Mouse (Mus musculus): ENCODE measurements around the gene Capn8.

Gene Capn8

GRCm38 (mm10) chr1:182550761-182551160, 14.0 kb upstream of the Capn8 start:
- DNase-seq (ENCODE audit: extremely low spot score, low spot score): no peak

GRCm38 (mm10) chr1:182553649-182554375, 11.0 kb upstream of the Capn8 start:
- peak; percentile 44 for DNase-seq (ENCODE audit: extremely low spot score, low spot score)

- no peak for DNase-seq (ENCODE audit: extremely low spot score, low spot score)
Measured at GRCm38 (mm10) chr1:182558271-182558670, 6.5 kb upstream of the Capn8 start.

- no peak for DNase-seq (ENCODE audit: extremely low spot score, low spot score)
Measured at GRCm38 (mm10) chr1:182559530-182559929, 5.3 kb upstream of the Capn8 start.

- DNase-seq (ENCODE audit: extremely low spot score, low spot score): peak; percentile 70
Measured at GRCm38 (mm10) chr1:182560390-182561098, 4.3 kb upstream of the Capn8 start.

GRCm38 (mm10) chr1:182561945-182562514, 2.8 kb upstream of the Capn8 start:
- DNase-seq (ENCODE audit: extremely low spot score, low spot score): no peak

DNA sequence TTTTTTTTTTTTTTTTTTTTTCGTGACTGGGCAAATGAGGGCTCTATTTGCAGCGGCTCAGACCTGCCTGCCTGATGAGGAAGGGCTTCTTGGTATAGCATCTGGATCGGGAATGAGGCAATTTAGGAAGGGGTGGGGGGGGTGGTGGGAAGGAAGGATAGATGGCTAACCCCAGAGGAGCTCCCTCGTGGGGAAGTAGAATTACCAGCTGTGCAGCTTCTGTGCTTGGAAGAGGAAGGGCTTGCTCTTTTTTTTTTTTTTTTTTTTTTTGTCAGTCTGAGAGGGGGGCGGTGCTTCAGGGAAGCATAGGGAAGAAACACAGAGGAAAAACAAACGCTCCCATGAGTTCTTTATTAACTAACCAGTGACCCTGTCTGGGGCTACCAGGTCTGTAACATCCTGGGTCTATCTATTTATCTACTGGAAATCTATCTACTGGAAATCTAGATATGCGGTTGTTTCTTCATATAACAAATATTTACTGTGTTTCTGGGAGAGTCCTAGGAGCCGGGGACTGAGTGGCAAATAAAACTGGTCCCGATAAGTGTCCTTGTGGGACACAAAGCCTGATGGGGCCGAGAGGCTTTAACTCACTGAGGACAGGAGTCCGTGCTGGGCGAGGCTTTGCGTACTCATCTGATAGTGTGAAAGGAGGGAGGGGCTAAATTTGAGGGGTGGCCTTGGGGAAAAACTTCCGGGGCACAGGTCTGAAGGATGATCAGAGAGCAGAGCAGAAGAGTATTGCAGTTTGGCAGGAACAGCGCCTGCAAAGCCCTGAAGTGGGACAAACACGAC, 2.0 kb upstream of the Capn8 start:
- no peak for DNase-seq (ENCODE audit: extremely low spot score, low spot score)

GRCm38 (mm10) chr1:182565351-182565835, 586 bp downstream of the Capn8 start:
- DNase-seq (ENCODE audit: extremely low spot score, low spot score): no peak

- DNase-seq (ENCODE audit: extremely low spot score, low spot score): no peak
Measured at GRCm38 (mm10) chr1:182571148-182571547, 6.3 kb downstream of the Capn8 start.

DNA sequence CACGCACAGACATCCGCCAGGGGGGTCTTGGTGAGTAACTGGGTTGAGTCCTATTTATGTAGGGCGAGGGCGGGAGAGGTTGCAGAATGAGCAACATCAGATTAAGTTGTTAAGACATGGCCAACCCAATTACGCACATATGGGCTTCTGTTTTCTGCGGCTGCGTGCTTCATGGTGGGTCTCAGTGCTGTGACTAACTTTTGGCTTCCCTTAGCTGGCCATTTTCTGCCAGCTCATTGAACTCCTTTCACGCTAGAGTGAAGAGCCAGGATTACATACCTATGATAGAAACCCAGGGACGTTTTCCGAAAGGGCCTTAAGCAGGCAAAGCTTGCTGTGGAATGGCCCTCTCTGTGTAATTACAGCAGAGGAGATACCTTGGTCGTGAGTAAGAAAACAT, 7.2 kb downstream of the Capn8 start:
- no peak for DNase-seq (ENCODE audit: extremely low spot score, low spot score)

GRCm38 (mm10) chr1:182573856-182574665, 9.3 kb downstream of the Capn8 start:
- DNase-seq (ENCODE audit: extremely low spot score, low spot score): peak; percentile 47

- DNase-seq (ENCODE audit: extremely low spot score, low spot score): no peak
Measured at GRCm38 (mm10) chr1:182574666-182575049, 9.9 kb downstream of the Capn8 start.

DNA sequence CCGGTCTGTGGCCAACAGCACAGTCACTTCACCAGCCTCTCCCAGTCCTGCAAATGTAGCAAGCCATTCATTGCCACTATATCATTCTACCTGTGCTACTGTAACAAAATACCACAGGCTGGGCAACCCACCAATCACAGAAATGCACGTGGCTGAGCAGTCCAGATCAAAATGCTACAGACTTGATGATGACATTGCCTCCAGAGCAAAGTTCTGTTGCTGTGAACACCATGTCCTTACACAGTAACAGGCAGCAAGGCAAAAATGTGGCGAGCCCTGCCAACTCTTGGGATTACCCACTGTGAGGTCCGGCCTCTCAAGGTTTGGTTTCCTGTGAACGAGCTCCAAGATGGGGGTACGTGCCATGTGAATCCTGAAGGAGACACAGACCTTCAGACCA, 19.4 kb downstream of the Capn8 start:
- DNase-seq (ENCODE audit: extremely low spot score, low spot score): no peak

- DNase-seq (ENCODE audit: extremely low spot score, low spot score): no peak
Measured at GRCm38 (mm10) chr1:182585162-182585840, 20.5 kb downstream of the Capn8 start.

DNA sequence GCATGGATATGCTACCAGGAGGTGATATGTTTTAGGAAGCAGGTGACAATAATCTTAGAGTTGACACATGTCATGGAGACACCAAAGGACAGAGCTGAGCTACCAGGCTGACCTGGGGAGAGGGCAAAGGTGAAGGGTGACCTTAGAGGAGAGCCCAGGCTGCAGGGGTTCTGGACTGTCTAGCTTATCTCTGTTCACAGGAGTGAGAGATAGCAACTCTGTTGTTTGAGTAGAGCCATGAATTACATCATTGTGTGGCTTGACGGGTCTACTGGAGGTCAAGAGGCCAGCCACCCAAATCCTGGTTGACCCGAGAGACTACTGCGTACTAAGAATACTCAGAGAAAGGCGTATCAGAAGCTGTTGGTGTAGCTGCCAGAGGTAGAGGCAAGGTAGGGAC, 22.9 kb downstream of the Capn8 start:
- DNase-seq (ENCODE audit: extremely low spot score, low spot score): no peak

DNA sequence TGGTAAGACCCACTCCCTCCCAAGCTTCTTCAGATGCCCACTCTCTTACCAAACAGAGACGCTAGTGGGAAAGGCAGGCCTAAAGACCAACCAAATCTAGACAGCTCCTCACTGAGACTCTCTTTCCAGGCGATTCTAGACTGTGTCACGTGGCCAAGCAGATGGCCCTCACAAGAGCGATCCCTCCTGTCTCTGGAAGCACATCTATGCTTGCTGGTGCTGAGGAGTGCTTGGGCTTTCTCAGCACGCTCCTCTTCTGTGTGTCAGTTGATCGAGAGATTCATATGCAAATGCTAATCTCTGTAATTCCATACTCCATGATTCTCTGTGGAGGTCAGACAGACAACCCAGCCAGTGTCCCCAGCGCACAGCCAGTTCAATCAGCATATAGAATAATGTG, 26.7 kb downstream of the Capn8 start:
- no peak for DNase-seq (ENCODE audit: extremely low spot score, low spot score)

DNA sequence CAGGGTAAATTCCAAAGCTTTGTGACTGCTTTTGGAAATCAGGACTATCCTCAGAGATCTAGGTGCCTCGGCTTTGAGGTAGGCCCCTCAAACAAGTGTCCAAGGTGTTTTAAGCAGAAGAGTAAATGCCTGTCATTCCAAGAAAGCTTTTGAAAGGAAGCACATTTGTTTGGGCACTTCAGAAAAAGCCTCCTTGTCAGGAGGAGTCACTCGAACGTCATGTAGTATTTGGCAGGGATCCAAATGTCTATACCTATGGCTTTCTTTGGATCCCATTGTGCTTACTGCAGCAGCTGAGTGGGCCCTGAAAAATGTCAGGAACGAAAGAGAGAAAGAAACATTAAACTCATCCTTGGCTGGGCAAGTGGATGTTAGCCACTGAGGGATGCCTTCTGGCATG, 27.6 kb downstream of the Capn8 start:
- no peak for DNase-seq (ENCODE audit: extremely low spot score, low spot score)

DNA sequence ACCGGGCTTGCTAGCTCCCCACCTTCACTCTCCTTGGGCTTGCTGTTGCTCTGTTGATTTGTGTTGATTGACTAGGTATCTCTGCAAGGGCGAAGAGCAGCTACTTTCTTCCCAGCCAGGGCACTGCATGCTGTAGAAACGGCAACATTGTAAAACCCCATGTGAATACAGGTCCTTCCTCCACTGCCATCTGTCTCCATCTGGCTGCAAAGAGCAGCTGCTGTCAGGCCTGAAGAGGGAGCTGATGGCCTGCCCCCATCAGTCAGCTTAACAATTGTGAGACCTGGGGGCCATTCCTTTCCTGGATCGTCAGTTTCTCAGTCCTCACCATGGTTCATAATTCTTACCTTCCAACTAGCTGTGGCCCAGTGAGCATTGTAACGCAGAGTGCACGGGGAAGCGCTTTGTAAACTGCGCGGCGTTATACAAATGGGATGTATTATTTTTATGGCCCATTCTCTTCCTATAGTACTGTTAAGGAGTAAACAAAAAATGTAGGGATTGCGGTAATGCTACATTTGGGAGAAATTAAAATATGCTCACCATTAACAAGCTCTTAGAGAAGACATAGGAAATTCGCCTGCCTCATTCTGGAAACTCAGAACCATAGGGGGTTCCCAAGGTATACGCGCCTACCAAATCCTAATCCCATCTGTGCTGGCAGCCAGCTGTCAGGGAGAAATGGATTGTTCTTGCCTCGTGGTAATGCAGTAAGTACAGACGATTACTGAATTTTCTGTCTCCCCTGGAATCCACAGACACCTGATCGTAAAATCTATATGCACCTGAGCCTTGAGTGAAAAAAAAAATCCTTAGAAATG, 40.7 kb downstream of the Capn8 start:
- no peak for DNase-seq (ENCODE audit: extremely low spot score, low spot score)

GRCm38 (mm10) chr1:182609701-182610335, 45.0 kb downstream of the Capn8 start:
- DNase-seq (ENCODE audit: extremely low spot score, low spot score): no peak
